Mouse (Mus musculus) megakaryocyte, embryonic 14.5 days (primary cell): ENCODE results near the gene Hoxd3.

Source experiments
- FLI1 ChIP-seq: IDR thresholded peaks from 2 replicates; pipeline ENCODE4 v1.6.1; 2012; ENCODE audit warnings: low read length, inconsistent platforms, mixed read lengths
- GATA1 ChIP-seq: IDR thresholded peaks from 3 replicates; pipeline ENCODE4 v1.6.1; 2012; ENCODE audit warnings: mixed read lengths, low read length, inconsistent platforms, borderline replicate concordance

DNA sequence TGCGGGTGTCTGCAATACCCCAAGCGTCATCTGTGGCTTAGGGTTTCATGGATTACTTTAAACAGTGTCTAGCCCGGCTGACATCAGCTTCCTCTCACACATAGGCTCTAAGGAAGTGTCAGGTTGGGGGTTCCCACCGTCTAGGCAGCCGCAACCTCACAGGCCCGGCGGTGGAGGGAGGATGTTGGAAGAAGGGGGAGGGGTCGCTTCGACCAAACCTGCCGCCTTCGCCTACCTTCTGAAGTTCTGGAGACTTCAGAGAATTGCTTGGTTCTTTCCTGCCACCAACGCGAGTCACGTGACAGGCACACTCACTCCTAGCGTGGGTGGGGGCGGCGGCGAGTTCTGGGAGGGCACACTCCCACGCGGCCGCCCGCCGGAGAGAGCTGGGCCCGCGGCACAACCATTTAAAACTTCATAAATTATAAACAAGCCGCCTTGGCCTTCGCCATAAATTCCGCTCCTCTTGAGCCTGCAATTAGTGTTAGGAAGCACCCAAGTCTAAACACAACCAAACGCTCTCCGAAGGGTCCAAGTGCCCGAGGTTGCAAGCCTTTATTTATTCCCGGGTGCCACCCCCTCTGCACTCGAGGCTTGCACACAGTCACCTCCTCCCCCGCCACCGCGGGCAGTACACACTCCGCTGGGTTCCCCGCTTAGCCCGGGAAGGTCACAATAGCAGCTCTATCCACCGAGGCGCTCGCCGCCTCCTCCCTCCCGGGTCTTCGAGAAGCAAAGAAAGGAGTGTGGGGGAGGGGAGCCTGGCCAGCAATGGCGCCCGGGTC is 37.8 kb downstream of the Hoxd3 start:
- TF ChIP-seq GATA1 (no peak), FLI1 (no peak)
